Mouse (Mus musculus) liver, embryonic 11.5 days (tissue): ENCODE measurements around the gene Pdcd6ip. TPM values are rescaled to one million over a fixed set of nuclear protein-coding genes. Genes with fewer than 3 reads are reported as not detected.

ENCODE experiments used
- ATAC-seq: fragments of 200-750 bp; cut with Nextera tagmentation; replicated peaks from 2 replicates; pipeline ENCODE4 v1.8.0; 2017; ENCODE audit warnings: moderate number of reproducible peaks, mild to moderate bottlenecking, moderate TSS enrichment, moderate library complexity; ENCODE audit not compliant: low FRiP score
- DNase-seq: peaks from one replicate; pipeline ENCODE4 v3.0.0-alpha.2; 2017; ENCODE audit warnings: low spot score
- H3K27ac ChIP-seq: fragments of 300-500 bp; sonication (generic); 2 replicates; pipeline ENCODE4 v1.5.1; 2014; ENCODE audit warnings: mild to moderate bottlenecking, low read depth, low read length, control low read depth
- H3K27me3 ChIP-seq: fragments of 300-500 bp; sonication (generic); replicated peaks from 2 replicates; pipeline ENCODE4 v1.6.1; 2014; ENCODE audit warnings: low read length, mixed read lengths; ENCODE audit not compliant: control insufficient read depth, insufficient read depth
- H3K36me3 ChIP-seq: fragments of 300-500 bp; sonication (generic); 2 replicates; pipeline ENCODE4 v1.6.1; 2014; ENCODE audit warnings: mild to moderate bottlenecking, low read length, moderate library complexity, mixed read lengths; ENCODE audit not compliant: control insufficient read depth, insufficient read depth
- H3K4me1 ChIP-seq: fragments of 300-500 bp; sonication (generic); replicated peaks from 2 replicates; pipeline ENCODE4 v1.6.1; 2014; ENCODE audit warnings: low read length, mixed read lengths; ENCODE audit not compliant: control insufficient read depth, insufficient read depth
- H3K4me2 ChIP-seq: fragments of 300-500 bp; sonication (generic); 2 replicates; pipeline ENCODE4 v1.6.1; 2014; ENCODE audit warnings: mild to moderate bottlenecking, control low read depth, moderate library complexity
- H3K4me3 ChIP-seq: fragments of 300-500 bp; sonication (generic); 2 replicates; pipeline ENCODE4 v1.5.1; 2014; ENCODE audit warnings: low read depth, low read length, control low read depth
- H3K9ac ChIP-seq: fragments of 300-500 bp; sonication (generic); 2 replicates; pipeline ENCODE4 v1.6.1; 2014; ENCODE audit warnings: low read depth, low read length, control low read depth
- H3K9me3 ChIP-seq: fragments of 300-500 bp; sonication (generic); 2 replicates; pipeline ENCODE4 v1.6.1; 2016; ENCODE audit warnings: low read length, inconsistent platforms, mixed read lengths; ENCODE audit not compliant: control insufficient read depth
- WGBS: fragments of 180-500 bp; shearing (Covaris S2); extraction: QIAGEN DNeasy Blood & Tissue Kit; methylation state at CpG from one replicate; pipeline ENCODE4 v1.1.7; 2014; 5-methylcytosine and 5-hydroxymethylcytosine counted together
- polyA plus RNA-seq: library from polyadenylated mRNA; unstranded; fragments of >200 nt; fragmentation: Nextera tagmentation; extraction: Ambion mirVana; gene quantifications from 2 replicates; pipeline ENCODE4 v1.2.1, GENCODE M21; 2014

Gene Pdcd6ip
- polyA plus RNA-seq, 1 experiment from 2014 or later = 66.4 TPM

GRCm38 (mm10) chr9:113644076-113644475 is 64.0 kb downstream of the Pdcd6ip start:
- H3K4me1 ChIP-seq = no peaks in the 10 kb centered on the region
- DNase-seq = no peak
- H3K27ac ChIP-seq = no peak overlapping the region
- H3K36me3 ChIP-seq = no peaks in the 10 kb centered on the region
- no peak for ATAC-seq
- 79% methylated on average over 3 of the region's 3 CpGs for WGBS
- H3K4me3 ChIP-seq = no peak overlapping the region
- no peak overlapping the region for H3K9ac ChIP-seq
- H3K4me2 ChIP-seq = no peak overlapping the region
- H3K27me3 ChIP-seq = no peaks in the 10 kb centered on the region
- H3K9me3 ChIP-seq = no peaks in the 10 kb centered on the region

GRCm38 (mm10) chr9:113643669-113644068 is 64.4 kb downstream of the Pdcd6ip start:
- Histone ChIP-seq H3K27ac (no peak overlapping the region), H3K9ac (no peak overlapping the region), H3K4me2 (no peak overlapping the region), H3K4me3 (no peak overlapping the region), H3K9me3 (no peaks in the 10 kb centered on the region), H3K36me3 (no peaks in the 10 kb centered on the region), H3K27me3 (no peaks in the 10 kb centered on the region), H3K4me1 (no peaks in the 10 kb centered on the region)
- ATAC-seq (no peak), DNase-seq (no peak)
- WGBS = 85% methylated on average over 15 of the region's 15 CpGs

GRCm38 (mm10) chr9:113634986-113635385 is 73.1 kb downstream of the Pdcd6ip start:
- Histone ChIP-seq H3K9ac (no peak overlapping the region), H3K4me3 (no peak overlapping the region), H3K36me3 (no peaks in the 10 kb centered on the region), H3K4me1 (no peaks in the 10 kb centered on the region), H3K4me2 (no peak overlapping the region), H3K27me3 (no peaks in the 10 kb centered on the region), H3K27ac (no peak overlapping the region), H3K9me3 (no peaks in the 10 kb centered on the region; the same call in 1 of the 2 replicates)
- WGBS = 65% methylated on average over 7 of the region's 7 CpGs
- DNase-seq (no peak), ATAC-seq (no peak)

- Histone ChIP-seq H3K4me1 (no peaks in the 10 kb centered on the region), H3K4me2 (no peak overlapping the region), H3K27me3 (no peaks in the 10 kb centered on the region), H3K4me3 (no peak overlapping the region), H3K36me3 (no peaks in the 10 kb centered on the region), H3K27ac (no peak overlapping the region), H3K9me3 (no peaks in the 10 kb centered on the region; the same call in 1 of the 2 replicates), H3K9ac (no peak overlapping the region)
- ATAC-seq (no peak), DNase-seq (no peak)
- WGBS = 52% methylated on average over 8 of the region's 8 CpGs
Measured at GRCm38 (mm10) chr9:113633168-113633744, 74.8 kb downstream of the Pdcd6ip start.

- DNase-seq = no peak
- H3K27ac ChIP-seq = no peak overlapping the region
- no peak overlapping the region for H3K4me2 ChIP-seq
- no peaks in the 10 kb centered on the region for H3K27me3 ChIP-seq
- ATAC-seq = no peak
- H3K4me3 ChIP-seq = no peak overlapping the region
- no peaks in the 10 kb centered on the region; the same call in 1 of the 2 replicates for H3K9me3 ChIP-seq
- 68% methylated on average over 9 of the region's 9 CpGs for WGBS
- H3K36me3 ChIP-seq = no peaks in the 10 kb centered on the region
- no peak overlapping the region for H3K9ac ChIP-seq
- H3K4me1 ChIP-seq = no peaks in the 10 kb centered on the region
Measured at GRCm38 (mm10) chr9:113632350-113633043, 75.6 kb downstream of the Pdcd6ip start.

DNA sequence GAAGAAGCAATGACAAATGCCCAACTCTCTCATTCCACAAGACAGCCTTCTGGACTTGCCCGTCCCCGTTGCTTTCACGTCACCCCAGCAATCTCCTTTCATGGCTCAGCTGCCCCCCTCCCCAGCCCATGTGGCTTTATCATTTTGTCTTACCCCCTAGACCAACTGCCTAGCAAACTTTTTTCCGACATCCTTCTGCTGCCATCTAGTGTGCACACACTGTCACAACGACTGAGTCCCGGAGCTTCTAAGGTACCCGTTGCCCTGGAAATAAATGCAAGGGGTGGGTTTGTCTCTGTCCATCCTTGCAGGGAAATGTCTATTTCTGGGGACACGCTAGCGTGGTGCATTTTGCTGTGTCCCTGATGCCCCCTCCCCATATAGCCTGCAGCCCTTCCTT is 78.4 kb downstream of the Pdcd6ip start:
- Histone ChIP-seq H3K9ac (no peak overlapping the region), H3K9me3 (no peaks in the 10 kb centered on the region), H3K4me1 (no peaks in the 10 kb centered on the region), H3K4me2 (no peak overlapping the region), H3K27ac (no peak overlapping the region), H3K27me3 (no peaks in the 10 kb centered on the region), H3K4me3 (no peak overlapping the region), H3K36me3 (no peaks in the 10 kb centered on the region)
- ATAC-seq = no peak; the same call in 1 of the 2 replicates
- 13% methylated on average over 9 of the region's 9 CpGs for WGBS
- DNase-seq = no peak

GRCm38 (mm10) chr9:113629191-113629590 is 78.9 kb downstream of the Pdcd6ip start:
- Histone ChIP-seq H3K36me3 (no peaks in the 10 kb centered on the region), H3K9me3 (no peaks in the 10 kb centered on the region), H3K9ac (no peak overlapping the region), H3K4me3 (no peak overlapping the region), H3K4me2 (no peak overlapping the region), H3K4me1 (no peaks in the 10 kb centered on the region), H3K27me3 (no peaks in the 10 kb centered on the region), H3K27ac (no peak overlapping the region)
- no peak for DNase-seq
- no peak for ATAC-seq
- WGBS = 87% methylated on average over 11 of the region's 11 CpGs

GRCm38 (mm10) chr9:113628780-113629179 is 79.3 kb downstream of the Pdcd6ip start:
- ATAC-seq = no peak
- Histone ChIP-seq H3K36me3 (no peaks in the 10 kb centered on the region), H3K27ac (no peak overlapping the region), H3K4me2 (no peak overlapping the region), H3K9me3 (no peaks in the 10 kb centered on the region), H3K9ac (no peak overlapping the region), H3K4me1 (no peaks in the 10 kb centered on the region), H3K4me3 (no peak overlapping the region), H3K27me3 (no peaks in the 10 kb centered on the region)
- no peak for DNase-seq
- WGBS = 63% methylated on average over 1 of the region's 1 CpGs

- H3K27me3 ChIP-seq = no peaks in the 10 kb centered on the region
- H3K27ac ChIP-seq = no peak overlapping the region
- no peaks in the 10 kb centered on the region for H3K9me3 ChIP-seq
- no peak overlapping the region for H3K4me3 ChIP-seq
- WGBS = 91% methylated on average over 10 of the region's 10 CpGs
- H3K9ac ChIP-seq = no peak overlapping the region
- no peaks in the 10 kb centered on the region for H3K4me1 ChIP-seq
- ATAC-seq (no peak), DNase-seq (no peak)
- no peaks in the 10 kb centered on the region for H3K36me3 ChIP-seq
- H3K4me2 ChIP-seq = no peak overlapping the region
Measured at GRCm38 (mm10) chr9:113626730-113627129, 81.3 kb downstream of the Pdcd6ip start.
